Mouse (Mus musculus): Measurements from ENCODE around the gene Mad2l1. TPM values are rescaled to one million over a fixed set of nuclear protein-coding genes. Genes with fewer than 3 reads are reported as not detected.

Mad2l1 gene
- polyA plus RNA-seq (2012; rRNA removed): 15.8 and 19.1 TPM in 2 replicates

DNA sequence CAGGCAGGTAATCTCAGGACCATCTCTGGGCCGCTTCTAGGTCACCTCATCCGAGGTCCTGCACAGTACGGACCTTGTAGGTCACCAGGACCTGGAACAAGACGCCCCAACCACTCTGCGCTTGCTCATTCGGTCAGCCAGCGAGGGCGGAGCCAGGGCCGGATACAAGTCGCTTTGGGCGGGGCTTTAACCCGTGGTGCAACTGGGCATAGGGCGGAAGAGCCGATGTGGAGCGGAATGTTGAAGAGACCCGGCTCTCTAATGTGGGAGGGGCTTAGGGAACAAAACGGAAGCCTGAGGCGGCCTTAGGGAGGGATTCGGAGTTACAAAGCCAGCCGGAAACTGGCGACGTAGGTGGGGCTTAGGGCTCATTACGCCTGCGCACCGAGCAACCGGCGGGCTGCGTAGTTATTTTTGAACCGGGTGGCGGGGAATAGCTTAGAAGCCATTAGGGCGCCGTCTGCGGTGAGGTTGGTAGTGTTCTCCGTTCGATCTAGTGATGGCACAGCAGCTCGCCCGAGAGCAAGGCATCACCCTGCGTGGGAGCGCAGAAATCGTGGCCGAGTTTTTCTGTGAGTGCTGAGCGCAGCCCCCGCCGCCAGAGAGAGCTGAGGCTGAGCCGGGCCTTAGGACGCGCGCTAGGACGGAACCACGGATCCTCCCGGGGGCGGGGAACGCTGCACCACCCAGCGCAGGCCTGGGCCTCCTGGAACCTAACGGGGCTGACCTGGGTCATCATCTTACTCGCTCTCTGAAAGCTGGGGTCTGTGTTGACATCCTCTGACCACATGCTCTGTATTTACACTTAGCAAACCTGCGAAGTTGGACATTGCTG is at the start of gene Mad2l1:
Gene Mad2l1, plus strand, starts transcription at position 363 of the 835 bp plus-strand sequence.

DNA sequence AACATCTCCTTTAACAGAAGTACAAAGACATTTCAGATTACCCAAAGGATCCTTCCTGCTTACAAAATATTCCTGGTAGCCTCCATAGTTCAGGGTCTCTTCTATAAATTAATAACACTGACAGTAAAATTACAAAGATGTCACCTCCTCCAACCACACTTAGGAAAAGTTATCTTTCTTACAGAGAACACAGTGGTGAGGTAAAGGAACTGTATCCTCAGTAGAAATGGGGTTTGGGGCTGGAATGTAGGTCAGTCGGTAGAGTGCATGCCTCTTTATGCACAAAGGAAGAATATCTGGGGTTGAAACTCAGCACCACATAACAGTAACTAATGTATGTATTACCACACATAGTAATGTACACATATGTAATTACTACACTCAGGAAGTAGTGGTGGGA is 24.8 kb downstream of the Mad2l1 start, which contains the start of gene Vmn1r32:
Gene Vmn1r32, minus strand, starts transcription at position 101 of the 400 bp plus-strand sequence.

Other genes with a start within 250 kb of the Mad2l1 start
- gene Vmn1r32, start 24.7 kb downstream of the Mad2l1 start, polyA plus RNA-seq (2012; rRNA removed): not detected in 2 replicates
- gene Vmn1r33, start 82.9 kb downstream of the Mad2l1 start, polyA plus RNA-seq (2012; rRNA removed): not detected in 2 replicates
- gene Vmn1r34, start 108.5 kb downstream of the Mad2l1 start, polyA plus RNA-seq (2012; rRNA removed): not detected in 2 replicates
- not detected in 2 replicates for gene Vmn1r35, start 150.5 kb downstream of the Mad2l1 start, polyA plus RNA-seq (2012; rRNA removed)
- not detected in 2 replicates for gene Vmn1r36, start 183.8 kb downstream of the Mad2l1 start, polyA plus RNA-seq (2012; rRNA removed)
- not detected in 2 replicates for gene Vmn1r37, start 194.0 kb downstream of the Mad2l1 start, polyA plus RNA-seq (2012; rRNA removed)
- gene Vmn1r38, start 247.2 kb downstream of the Mad2l1 start, polyA plus RNA-seq (2012; rRNA removed): not detected in 2 replicates